Mouse (Mus musculus): ENCODE measurements around the gene Rhcg. TPM values are rescaled to one million over a fixed set of nuclear protein-coding genes. Genes with fewer than 3 reads are reported as not detected.

Gene Rhcg
- polyA plus RNA-seq, 1 experiment from 2014 or later, result 5.7 TPM

DNA sequence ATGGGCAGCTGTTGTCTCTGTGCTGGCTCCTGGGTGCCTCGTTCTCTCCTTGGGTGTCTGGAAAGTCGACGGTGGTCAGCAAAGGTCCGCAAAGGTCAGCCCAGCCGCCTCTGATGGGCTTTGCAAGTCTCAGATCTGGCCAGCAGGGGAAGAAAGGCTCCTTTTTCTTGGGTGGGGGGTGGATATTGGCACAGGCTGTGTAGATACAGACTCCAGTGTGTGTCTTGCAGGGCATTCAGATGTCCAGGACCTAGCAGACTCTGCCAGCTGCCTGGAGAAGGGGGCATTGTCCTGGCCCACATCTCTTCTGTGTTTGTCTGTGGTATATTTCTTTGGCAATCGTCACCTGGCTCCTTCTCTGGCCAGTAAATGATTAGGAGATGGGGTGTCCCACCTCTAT is 49.2 kb downstream of the Rhcg start:
- Histone ChIP-seq H3K9ac (ENCODE audit: low read depth, low read length) (no peak overlapping the region), H3K36me3 (ENCODE audit: control insufficient read depth, insufficient read depth, low read length) (no peaks in the 10 kb centered on the region), H3K27ac (ENCODE audit: low read depth, low read length) (peak overlapping the region; percentile 55), H3K4me3 (ENCODE audit: low read length) (no peak overlapping the region), H3K27me3 (replicated peaks; ENCODE audit: control insufficient read depth, insufficient read depth, low read length) (no peaks in the 10 kb centered on the region), H3K9me3 (ENCODE audit: control insufficient read depth, low read length) (no peaks in the 10 kb centered on the region), H3K4me1 (ENCODE audit: control insufficient read depth, insufficient read depth, low read depth, low read length) (no peaks in the 10 kb centered on the region), H3K4me2 (ENCODE audit: low read length) (no peak overlapping the region)
- no peak; the same call in 1 of the 2 replicates for ATAC-seq
- WGBS, result 71% methylated on average over 6 of the region's 6 CpGs

DNA sequence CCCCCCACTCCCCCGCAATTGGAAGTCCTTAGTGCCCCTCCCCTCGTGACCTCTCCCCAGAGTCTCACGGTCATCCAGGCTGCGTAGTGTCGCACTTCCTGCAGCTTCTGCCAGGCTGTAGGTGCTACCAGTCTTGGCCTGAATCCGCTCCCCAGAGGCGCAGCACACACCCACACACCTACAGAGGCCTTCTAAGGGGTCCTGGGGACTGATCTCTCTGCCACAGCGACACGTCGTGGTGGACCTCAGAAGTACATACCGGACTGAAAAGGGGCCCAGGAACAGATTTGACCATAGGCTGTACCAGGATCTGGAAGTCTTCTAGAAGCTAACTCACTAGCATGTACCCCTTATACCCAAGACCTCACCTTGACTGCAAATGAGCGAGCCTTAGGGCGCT is 53.8 kb downstream of the Rhcg start:
- Histone ChIP-seq H3K27ac (ENCODE audit: low read depth, low read length) (no peak overlapping the region), H3K4me3 (ENCODE audit: low read length) (no peak overlapping the region), H3K4me2 (ENCODE audit: low read length) (no peak overlapping the region), H3K4me1 (ENCODE audit: control insufficient read depth, insufficient read depth, low read depth, low read length) (no peaks in the 10 kb centered on the region), H3K27me3 (replicated peaks; ENCODE audit: control insufficient read depth, insufficient read depth, low read length) (no peaks in the 10 kb centered on the region), H3K9ac (ENCODE audit: low read depth, low read length) (no peak overlapping the region), H3K36me3 (ENCODE audit: control insufficient read depth, insufficient read depth, low read length) (no peaks in the 10 kb centered on the region), H3K9me3 (ENCODE audit: control insufficient read depth, low read length) (no peaks in the 10 kb centered on the region)
- 0 out of 2 replicates have a peak, but pooled peaks have one; percentile 35 for ATAC-seq
- WGBS, result 24% methylated on average over 13 of the region's 13 CpGs

DNA sequence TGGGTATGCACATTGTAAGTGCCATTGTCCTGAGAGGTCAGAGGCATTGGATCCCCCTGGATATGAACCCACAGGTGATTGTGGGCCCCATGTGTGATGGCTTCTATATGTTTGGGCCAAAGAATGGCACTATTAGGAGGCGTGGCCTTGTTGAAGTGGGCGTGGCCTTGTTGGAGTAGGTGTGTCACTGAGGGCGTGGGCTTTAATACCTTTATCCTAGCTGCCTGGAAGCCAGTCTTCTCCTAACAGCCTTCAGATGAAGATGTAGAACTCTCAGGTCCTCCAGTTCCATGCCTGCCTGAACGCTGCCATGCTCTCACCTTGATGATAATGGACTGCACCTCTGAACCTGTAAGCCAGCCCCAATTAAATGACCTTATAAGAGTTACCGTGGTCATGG is 55.1 kb downstream of the Rhcg start:
- no peak overlapping the region for H3K9ac ChIP-seq (ENCODE audit: low read depth, low read length)
- no peaks in the 10 kb centered on the region for H3K9me3 ChIP-seq (ENCODE audit: control insufficient read depth, low read length)
- peaks cover 7% of the 10 kb centered on the region for H3K4me1 ChIP-seq (ENCODE audit: control insufficient read depth, insufficient read depth, low read depth, low read length)
- no peak overlapping the region for H3K4me3 ChIP-seq (ENCODE audit: low read length)
- H3K27ac ChIP-seq (ENCODE audit: low read depth, low read length), result no peak overlapping the region
- no peak overlapping the region for H3K4me2 ChIP-seq (ENCODE audit: low read length)
- no peak for ATAC-seq
- no peaks in the 10 kb centered on the region for H3K27me3 ChIP-seq (replicated peaks; ENCODE audit: control insufficient read depth, insufficient read depth, low read length)
- no peaks in the 10 kb centered on the region for H3K36me3 ChIP-seq (ENCODE audit: control insufficient read depth, insufficient read depth, low read length)
- 55% methylated on average over 5 of the region's 5 CpGs for WGBS

DNA sequence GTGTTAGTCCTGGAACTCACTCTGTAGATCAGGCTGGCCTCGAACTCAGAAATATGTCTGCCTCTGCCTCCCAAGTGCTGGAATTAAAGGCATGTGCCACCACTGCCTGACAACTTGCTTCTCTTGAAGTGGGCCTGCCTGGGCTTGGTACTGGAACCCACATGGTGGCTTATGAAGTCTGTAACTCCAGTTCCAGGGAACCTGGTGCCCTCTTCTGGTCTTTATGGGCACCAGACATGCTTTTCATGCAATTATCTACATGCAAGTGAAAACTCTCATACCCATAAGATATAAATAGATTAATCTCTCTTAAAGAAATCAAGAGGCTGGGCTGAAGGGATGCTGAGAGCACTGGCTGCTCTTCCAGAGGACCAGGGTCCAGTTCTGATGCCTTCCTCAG is 58.8 kb downstream of the Rhcg start:
- WGBS, result 88% methylated on average over 1 of the region's 1 CpGs
- Histone ChIP-seq H3K4me3 (ENCODE audit: low read length) (no peak overlapping the region), H3K27ac (ENCODE audit: low read depth, low read length) (no peak overlapping the region), H3K4me1 (ENCODE audit: control insufficient read depth, insufficient read depth, low read depth, low read length) (peaks cover 10% of the 10 kb centered on the region), H3K4me2 (ENCODE audit: low read length) (no peak overlapping the region), H3K9me3 (ENCODE audit: control insufficient read depth, low read length) (no peaks in the 10 kb centered on the region), H3K36me3 (ENCODE audit: control insufficient read depth, insufficient read depth, low read length) (no peaks in the 10 kb centered on the region), H3K27me3 (replicated peaks; ENCODE audit: control insufficient read depth, insufficient read depth, low read length) (peaks cover 3% of the 10 kb centered on the region; the same call in 1 of the 2 replicates), H3K9ac (ENCODE audit: low read depth, low read length) (no peak overlapping the region)
- ATAC-seq, result no peak

DNA sequence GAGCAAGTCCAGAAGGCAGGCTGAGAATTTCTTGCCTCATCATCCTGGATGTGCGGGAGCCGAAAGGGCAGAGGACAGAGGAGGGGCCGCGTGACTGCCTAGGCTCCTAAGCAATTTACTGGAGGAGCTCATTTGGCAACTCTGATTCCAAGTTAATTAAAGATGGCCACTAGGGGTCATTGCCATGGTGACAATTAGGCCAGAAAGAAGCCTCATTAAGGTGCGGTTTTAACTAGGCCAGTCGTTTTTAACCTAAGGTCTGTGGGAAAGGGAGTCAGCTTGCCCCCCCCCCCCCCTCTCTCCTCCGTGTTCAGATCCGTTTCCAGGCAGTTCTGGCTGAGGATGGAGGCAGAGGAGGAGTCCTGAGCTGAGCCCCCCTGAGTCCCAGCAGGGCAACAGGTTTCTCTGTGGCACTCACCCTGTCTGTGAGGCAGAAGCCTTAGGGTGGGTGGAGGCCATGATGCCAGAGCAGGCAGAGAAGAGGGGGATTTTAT is 59.7 kb downstream of the Rhcg start:
- Histone ChIP-seq H3K9me3 (ENCODE audit: control insufficient read depth, low read length) (no peaks in the 10 kb centered on the region), H3K4me2 (ENCODE audit: low read length) (no peak overlapping the region), H3K4me1 (ENCODE audit: control insufficient read depth, insufficient read depth, low read depth, low read length) (peaks cover 10% of the 10 kb centered on the region), H3K9ac (ENCODE audit: low read depth, low read length) (no peak overlapping the region), H3K27ac (ENCODE audit: low read depth, low read length) (no peak overlapping the region; the same call in 1 of the 2 replicates), H3K27me3 (replicated peaks; ENCODE audit: control insufficient read depth, insufficient read depth, low read length) (peaks cover 3% of the 10 kb centered on the region; the same call in 1 of the 2 replicates), H3K36me3 (ENCODE audit: control insufficient read depth, insufficient read depth, low read length) (no peaks in the 10 kb centered on the region), H3K4me3 (ENCODE audit: low read length) (no peak overlapping the region)
- peak; percentile 80 for ATAC-seq
- 4% methylated on average over 8 of the region's 8 CpGs for WGBS

DNA sequence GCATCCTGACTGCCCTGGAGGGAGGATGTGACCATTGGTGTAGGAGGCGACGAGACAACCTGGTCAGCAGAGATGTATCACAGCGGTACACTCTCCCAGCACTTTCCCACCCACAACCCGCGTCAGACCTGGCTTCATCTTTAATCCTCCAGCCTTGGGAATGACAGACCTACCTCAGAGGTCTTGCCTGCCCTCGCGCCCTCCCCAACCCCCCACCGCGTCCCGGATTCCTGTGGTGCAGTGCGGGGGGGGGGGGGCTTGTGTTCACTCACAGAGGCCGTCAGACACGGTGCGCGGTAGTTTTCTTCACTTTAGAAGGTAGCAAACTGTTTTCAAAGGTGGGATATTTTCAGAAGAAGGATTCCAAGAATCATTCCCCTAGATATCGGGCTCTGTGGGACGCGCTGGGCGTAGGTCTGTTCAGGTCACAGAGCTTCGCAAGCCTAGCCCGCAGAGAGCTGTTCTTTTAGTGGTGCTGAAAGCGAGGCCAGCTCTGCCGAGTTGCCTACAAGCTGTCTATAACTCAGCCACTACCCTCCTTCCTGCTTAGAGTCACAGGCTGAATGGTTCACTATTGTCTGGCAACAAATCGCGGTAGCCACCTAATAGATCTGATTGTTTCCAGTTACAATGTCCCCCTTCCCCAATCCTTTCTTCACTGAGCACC is 62.0 kb downstream of the Rhcg start:
- WGBS, result 9% methylated on average over 25 of the region's 25 CpGs
- 0 out of 2 replicates have a peak overlapping the region, but pooled peaks have one; percentile 20 for H3K9ac ChIP-seq (ENCODE audit: low read depth, low read length)
- H3K9me3 ChIP-seq (ENCODE audit: control insufficient read depth, low read length), result no peaks in the 10 kb centered on the region
- no peaks in the 10 kb centered on the region for H3K36me3 ChIP-seq (ENCODE audit: control insufficient read depth, insufficient read depth, low read length)
- H3K27me3 ChIP-seq (replicated peaks; ENCODE audit: control insufficient read depth, insufficient read depth, low read length), result peaks cover 3% of the 10 kb centered on the region; the same call in 1 of the 2 replicates
- no peak overlapping the region for H3K4me2 ChIP-seq (ENCODE audit: low read length)
- no peak overlapping the region for H3K4me3 ChIP-seq (ENCODE audit: low read length)
- H3K27ac ChIP-seq (ENCODE audit: low read depth, low read length), result no peak overlapping the region
- no peak for ATAC-seq
- peaks cover 10% of the 10 kb centered on the region for H3K4me1 ChIP-seq (ENCODE audit: control insufficient read depth, insufficient read depth, low read depth, low read length)

DNA sequence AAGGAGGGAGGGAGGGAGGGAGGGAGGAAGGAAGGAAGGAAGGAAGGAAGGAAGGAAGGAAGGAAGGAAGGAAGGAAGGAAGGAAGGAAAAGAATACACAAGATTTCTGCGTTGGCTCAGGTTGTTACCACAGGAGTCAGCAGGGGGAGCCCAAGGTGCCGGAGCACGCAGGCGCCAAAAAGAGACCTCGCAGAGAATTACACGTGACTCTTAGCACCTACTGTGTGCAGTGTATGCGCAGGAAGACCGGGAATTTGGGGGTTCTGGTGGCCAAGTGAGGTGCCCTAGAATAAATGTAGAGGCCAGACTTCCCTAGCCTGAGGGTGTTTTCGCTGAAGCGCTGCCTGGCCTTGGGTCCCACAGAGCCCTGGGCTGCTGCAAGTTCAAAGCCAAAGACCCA is 64.8 kb downstream of the Rhcg start:
- H3K27me3 ChIP-seq (replicated peaks; ENCODE audit: control insufficient read depth, insufficient read depth, low read length), result peaks cover 3% of the 10 kb centered on the region; the same call in 1 of the 2 replicates
- no peak overlapping the region for H3K4me3 ChIP-seq (ENCODE audit: low read length)
- H3K27ac ChIP-seq (ENCODE audit: low read depth, low read length), result no peak overlapping the region
- no peak for ATAC-seq
- WGBS, result 9% methylated on average over 10 of the region's 10 CpGs
- peaks cover 5% of the 10 kb centered on the region; the same call in 1 of the 2 replicates for H3K4me1 ChIP-seq (ENCODE audit: control insufficient read depth, insufficient read depth, low read depth, low read length)
- H3K36me3 ChIP-seq (ENCODE audit: control insufficient read depth, insufficient read depth, low read length), result no peaks in the 10 kb centered on the region
- peak overlapping the region; percentile 27; the same call in 1 of the 2 replicates for H3K4me2 ChIP-seq (ENCODE audit: low read length)
- no peak overlapping the region for H3K9ac ChIP-seq (ENCODE audit: low read depth, low read length)
- H3K9me3 ChIP-seq (ENCODE audit: control insufficient read depth, low read length), result no peaks in the 10 kb centered on the region

DNA sequence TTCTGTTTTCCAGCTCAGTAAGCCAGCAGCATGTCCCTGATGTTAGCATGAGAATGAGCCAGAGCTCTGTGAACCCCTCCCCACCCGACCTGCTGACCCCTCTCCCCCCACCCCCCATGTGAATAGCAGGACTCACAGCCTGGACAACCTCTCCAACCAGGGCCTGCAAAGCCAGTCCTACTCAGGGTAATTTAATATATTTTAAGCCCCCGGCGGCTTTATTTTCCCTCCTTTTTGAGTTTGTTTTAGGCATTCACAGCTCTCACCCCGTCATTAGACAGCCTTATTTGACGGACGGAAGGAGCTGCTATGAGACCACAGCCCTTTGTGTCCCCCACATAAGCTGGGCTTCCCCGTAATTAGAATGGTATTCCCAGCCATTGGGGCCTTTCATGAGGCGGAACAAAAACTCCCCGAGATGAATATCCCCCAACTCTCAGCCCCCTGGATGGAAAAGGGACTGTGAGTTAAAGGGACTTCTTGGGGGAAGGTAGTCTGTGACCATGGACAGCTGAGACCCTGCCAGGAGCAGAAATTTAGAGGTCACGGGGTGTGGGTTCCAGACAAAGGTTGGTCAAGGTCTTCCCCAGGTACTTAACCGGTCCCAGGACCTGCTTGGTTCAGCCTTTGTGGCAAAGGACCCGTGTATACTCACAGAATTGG is 68.4 kb downstream of the Rhcg start:
- H3K4me3 ChIP-seq (ENCODE audit: low read length), result no peak overlapping the region
- H3K9ac ChIP-seq (ENCODE audit: low read depth, low read length), result 0 out of 2 replicates have a peak overlapping the region, but pooled peaks have one; percentile 3
- peaks cover 16% of the 10 kb centered on the region for H3K4me1 ChIP-seq (ENCODE audit: control insufficient read depth, insufficient read depth, low read depth, low read length)
- no peaks in the 10 kb centered on the region for H3K36me3 ChIP-seq (ENCODE audit: control insufficient read depth, insufficient read depth, low read length)
- H3K4me2 ChIP-seq (ENCODE audit: low read length), result no peak overlapping the region
- 24% methylated on average over 12 of the region's 12 CpGs for WGBS
- peaks cover 3% of the 10 kb centered on the region; the same call in 1 of the 2 replicates for H3K27me3 ChIP-seq (replicated peaks; ENCODE audit: control insufficient read depth, insufficient read depth, low read length)
- H3K9me3 ChIP-seq (ENCODE audit: control insufficient read depth, low read length), result no peaks in the 10 kb centered on the region
- H3K27ac ChIP-seq (ENCODE audit: low read depth, low read length), result 0 out of 2 replicates have a peak overlapping the region, but pooled peaks have one; percentile 3
- ATAC-seq, result no peak

DNA sequence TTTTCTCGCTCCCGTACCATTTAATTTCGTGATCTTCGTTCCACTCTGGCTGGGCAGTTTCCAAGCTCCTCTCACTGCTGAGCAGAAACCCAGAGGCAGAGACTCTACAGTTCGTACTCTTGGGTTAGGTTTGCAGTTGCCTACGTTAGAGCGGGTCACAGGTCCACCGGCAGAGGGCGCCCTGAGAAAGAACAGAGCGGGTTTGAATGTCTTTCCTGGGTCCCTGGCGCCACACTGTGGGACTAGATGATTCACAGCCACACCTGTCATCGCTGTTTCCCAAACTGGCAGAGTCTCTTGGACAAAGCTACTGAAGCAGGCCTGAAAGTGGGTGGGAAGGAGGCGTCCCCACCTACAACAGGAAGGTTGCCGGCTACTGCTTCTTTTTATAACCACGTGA is 70.4 kb downstream of the Rhcg start:
- ATAC-seq, result peak; percentile 84
- Histone ChIP-seq H3K9me3 (ENCODE audit: control insufficient read depth, low read length) (no peaks in the 10 kb centered on the region), H3K4me1 (ENCODE audit: control insufficient read depth, insufficient read depth, low read depth, low read length) (peaks cover 27% of the 10 kb centered on the region), H3K9ac (ENCODE audit: low read depth, low read length) (peak overlapping the region; percentile 30; the same call in 1 of the 2 replicates), H3K36me3 (ENCODE audit: control insufficient read depth, insufficient read depth, low read length) (no peaks in the 10 kb centered on the region), H3K4me3 (ENCODE audit: low read length) (no peak overlapping the region), H3K4me2 (ENCODE audit: low read length) (peak overlapping the region; percentile 31; the same call in 1 of the 2 replicates), H3K27ac (ENCODE audit: low read depth, low read length) (peak overlapping the region; percentile 42), H3K27me3 (replicated peaks; ENCODE audit: control insufficient read depth, insufficient read depth, low read length) (peaks cover 3% of the 10 kb centered on the region; the same call in 1 of the 2 replicates)
- whole genome bisulfite sequencing, result 2% methylated on average over 15 of the region's 15 CpGs
